Mouse (Mus musculus) kidney, postnatal 4 days (tissue): ENCODE results near the gene Gcc2.
"Not testable (repeated sequence)": the region's sequence is repeated elsewhere in the genome, so short reads cannot be mapped to it uniquely, and the experiment has no call there.

Experiments used
- DNase-seq, 2 experiments: peaks; one replicate each; pipeline ENCODE4 v3.0.0; 2021; ENCODE audit warnings: mixed read lengths in 2 of 2

Gene Gcc2

GRCm38 (mm10) chr10:58255213-58255892 is at the start of gene Gcc2:
Gcc2 (plus strand) TSS chr10:58255497.
- DNase-seq: peak; percentile 95 to 97

GRCm38 (mm10) chr10:58205986-58206385 is 49.3 kb upstream of the Gcc2 start:
- no peak for DNase-seq

GRCm38 (mm10) chr10:58206639-58207404 is 48.5 kb upstream of the Gcc2 start:
- no peak for DNase-seq

GRCm38 (mm10) chr10:58209710-58210467 is 45.4 kb upstream of the Gcc2 start:
- no peak for DNase-seq

- DNase-seq: no peak
Measured at GRCm38 (mm10) chr10:58210514-58210913, 44.8 kb upstream of the Gcc2 start.

- no peak for DNase-seq
Measured at GRCm38 (mm10) chr10:58211213-58211612, 44.1 kb upstream of the Gcc2 start.

GRCm38 (mm10) chr10:58212230-58212629 is 43.1 kb upstream of the Gcc2 start:
- DNase-seq: no peak

- no peak for DNase-seq
Measured at GRCm38 (mm10) chr10:58214497-58214896, 40.8 kb upstream of the Gcc2 start.

GRCm38 (mm10) chr10:58214934-58215333 is 40.4 kb upstream of the Gcc2 start:
- DNase-seq: no peak

- DNase-seq: no peak
Measured at GRCm38 (mm10) chr10:58215353-58215752, 39.9 kb upstream of the Gcc2 start.

GRCm38 (mm10) chr10:58217366-58217765 is 37.9 kb upstream of the Gcc2 start:
- no peak for DNase-seq

- peak in 1 of 2 experiments; percentile 30 for DNase-seq
Measured at GRCm38 (mm10) chr10:58220726-58221125, 34.6 kb upstream of the Gcc2 start.

- not testable (repeated sequence) for DNase-seq
Measured at GRCm38 (mm10) chr10:58221571-58221970, 33.7 kb upstream of the Gcc2 start.

- DNase-seq: not testable (repeated sequence)
Measured at GRCm38 (mm10) chr10:58223161-58223560, 32.1 kb upstream of the Gcc2 start.

GRCm38 (mm10) chr10:58223972-58224805 is 31.1 kb upstream of the Gcc2 start:
- peak; percentile 67 to 70 for DNase-seq

GRCm38 (mm10) chr10:58224827-58225785 is 30.2 kb upstream of the Gcc2 start, which contains the start of gene AW822073:
AW822073 (minus strand) TSS chr10:58224930.
- peak; percentile 37 to 45 for DNase-seq

GRCm38 (mm10) chr10:58226357-58226756 is 28.9 kb upstream of the Gcc2 start:
- DNase-seq: not testable (repeated sequence)

GRCm38 (mm10) chr10:58227798-58228197 is 27.5 kb upstream of the Gcc2 start:
- not testable (repeated sequence) for DNase-seq

GRCm38 (mm10) chr10:58230021-58230420 is 25.3 kb upstream of the Gcc2 start:
- not testable (repeated sequence) for DNase-seq

GRCm38 (mm10) chr10:58231088-58231487 is 24.2 kb upstream of the Gcc2 start:
- peak; percentile 20 to 34 for DNase-seq
